Mouse (Mus musculus): ENCODE measurements around the gene Mustn1. TPM values are rescaled to one million over a fixed set of nuclear protein-coding genes. Genes with fewer than 3 reads are reported as not detected.
A peak's percentile ranks its signal among the peaks of the same experiment; 100 is the strongest.

Mustn1 gene
- total RNA-seq (2022): 10 to 100 TPM; 10.3 to 13.7 (median 12.1) TPM

- peak; percentile 85 for DNase-seq (ENCODE audit: low spot score)
Observed at GRCm38 (mm10) chr14:30878958-30879571, at the start of gene Mustn1. Mustn1 (plus strand) TSS chr14:30879200.

- no peak for DNase-seq (ENCODE audit: low spot score)
Observed at GRCm38 (mm10) chr14:30837416-30837996, 41.5 kb upstream of the Mustn1 start.

GRCm38 (mm10) chr14:30843701-30844100 is 35.3 kb upstream of the Mustn1 start:
- no peak for DNase-seq (ENCODE audit: low spot score)

- no peak for DNase-seq (ENCODE audit: low spot score)
Observed at GRCm38 (mm10) chr14:30850504-30850903, 28.5 kb upstream of the Mustn1 start.

GRCm38 (mm10) chr14:30852325-30852724 is 26.7 kb upstream of the Mustn1 start:
- no peak for DNase-seq (ENCODE audit: low spot score)

- DNase-seq (ENCODE audit: low spot score): no peak
Observed at GRCm38 (mm10) chr14:30855316-30855715, 23.7 kb upstream of the Mustn1 start.

- no peak for DNase-seq (ENCODE audit: low spot score)
Observed at GRCm38 (mm10) chr14:30856885-30857507, 22.0 kb upstream of the Mustn1 start.

GRCm38 (mm10) chr14:30857990-30858389 is 21.0 kb upstream of the Mustn1 start:
- DNase-seq (ENCODE audit: low spot score): no peak

- no peak for DNase-seq (ENCODE audit: low spot score)
Observed at GRCm38 (mm10) chr14:30861421-30862125, 17.4 kb upstream of the Mustn1 start.

GRCm38 (mm10) chr14:30862368-30862767 is 16.6 kb upstream of the Mustn1 start:
- no peak for DNase-seq (ENCODE audit: low spot score)

GRCm38 (mm10) chr14:30865311-30865710 is 13.7 kb upstream of the Mustn1 start:
- DNase-seq (ENCODE audit: low spot score): no peak

- peak; percentile 76 for DNase-seq (ENCODE audit: low spot score)
Observed at GRCm38 (mm10) chr14:30867042-30867441, 12.0 kb upstream of the Mustn1 start.

- no peak for DNase-seq (ENCODE audit: low spot score)
Observed at GRCm38 (mm10) chr14:30868826-30869225, 10.2 kb upstream of the Mustn1 start.

- DNase-seq (ENCODE audit: low spot score): peak; percentile 72
Observed at GRCm38 (mm10) chr14:30869391-30869801, 9.6 kb upstream of the Mustn1 start.

GRCm38 (mm10) chr14:30870206-30871147 is 8.5 kb upstream of the Mustn1 start:
- peak; percentile 51 for DNase-seq (ENCODE audit: low spot score)

- no peak for DNase-seq (ENCODE audit: low spot score)
Observed at GRCm38 (mm10) chr14:30874095-30874700, 4.8 kb upstream of the Mustn1 start.

- no peak for DNase-seq (ENCODE audit: low spot score)
Observed at GRCm38 (mm10) chr14:30875130-30875865, 3.7 kb upstream of the Mustn1 start.

- no peak for DNase-seq (ENCODE audit: low spot score)
Observed at GRCm38 (mm10) chr14:30875955-30876354, 3.0 kb upstream of the Mustn1 start.

GRCm38 (mm10) chr14:30876451-30876850 is 2.5 kb upstream of the Mustn1 start:
- no peak for DNase-seq (ENCODE audit: low spot score)

GRCm38 (mm10) chr14:30877827-30878226 is 1.2 kb upstream of the Mustn1 start:
- no peak for DNase-seq (ENCODE audit: low spot score)

All from heart, adult 8-10 months (tissue).